Mouse (Mus musculus) frontal cortex, adult (tissue): ENCODE measurements around the gene Taok3.

Experiments used
- ATAC-seq: cut with Nextera tagmentation; 2 replicates; pipeline ENCODE4 v1.9.2; 2017; ENCODE audit warnings: mild to moderate bottlenecking, moderate library complexity, mixed read lengths; ENCODE audit not compliant: low TSS enrichment

Taok3 gene

GRCm38 (mm10) chr5:117117241-117117640 is 2.7 kb upstream of the Taok3 start:
- no peak for ATAC-seq

DNA sequence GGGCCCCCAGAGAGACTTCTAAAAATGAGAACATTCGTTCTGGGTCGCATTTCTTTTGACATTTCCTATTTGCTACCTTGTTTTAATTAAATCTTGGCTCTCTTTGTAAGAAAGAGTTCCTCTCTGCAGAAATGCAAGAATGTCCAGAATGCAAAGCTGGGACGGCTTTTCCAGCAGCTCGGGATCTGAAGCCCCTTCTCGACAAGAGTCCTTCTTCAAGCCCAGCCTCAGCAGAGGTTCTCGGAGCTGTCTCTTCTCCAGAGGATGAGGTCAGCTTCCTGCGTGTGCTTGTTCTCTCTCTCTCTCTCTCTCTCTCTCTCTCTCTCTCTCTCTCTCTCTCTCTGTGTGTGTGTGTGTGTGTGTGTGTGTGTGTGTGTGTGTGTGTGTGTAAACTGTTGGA is 2.2 kb upstream of the Taok3 start:
- no peak for ATAC-seq

DNA sequence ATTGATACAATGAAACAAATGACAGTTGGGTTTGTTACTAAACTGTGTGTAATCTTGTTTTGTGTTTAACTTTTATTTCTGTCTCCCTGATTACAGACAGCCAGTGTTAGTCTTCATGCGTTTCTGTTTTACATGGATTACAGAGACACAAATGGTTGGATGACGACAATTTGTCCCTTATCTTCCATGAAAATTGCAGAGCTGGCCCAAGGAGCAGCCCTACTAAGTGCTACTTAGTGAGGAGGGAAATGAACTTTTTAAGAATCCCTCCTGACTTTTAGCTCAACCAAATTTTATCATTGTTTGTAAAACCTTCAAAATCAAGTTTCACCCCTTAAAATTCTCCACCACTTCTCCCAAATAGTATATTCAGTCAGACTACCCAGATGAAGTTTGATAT is 1.7 kb upstream of the Taok3 start:
- ATAC-seq: no peak

GRCm38 (mm10) chr5:117118850-117119249 is 1.1 kb upstream of the Taok3 start:
- no peak for ATAC-seq

GRCm38 (mm10) chr5:117120489-117121466 is 849 bp downstream of the Taok3 start:
- peak; percentile 5; the same call in 1 of the 2 replicates for ATAC-seq

- no peak for ATAC-seq
Observed at GRCm38 (mm10) chr5:117121657-117122056, 1.7 kb downstream of the Taok3 start.

GRCm38 (mm10) chr5:117123102-117123501 is 3.2 kb downstream of the Taok3 start:
- ATAC-seq: no peak

- ATAC-seq: no peak
Observed at GRCm38 (mm10) chr5:117123840-117124239, 3.9 kb downstream of the Taok3 start.

- no peak for ATAC-seq
Observed at GRCm38 (mm10) chr5:117125482-117126346, 5.8 kb downstream of the Taok3 start.

- ATAC-seq: no peak
Observed at GRCm38 (mm10) chr5:117127051-117127450, 7.1 kb downstream of the Taok3 start.

DNA sequence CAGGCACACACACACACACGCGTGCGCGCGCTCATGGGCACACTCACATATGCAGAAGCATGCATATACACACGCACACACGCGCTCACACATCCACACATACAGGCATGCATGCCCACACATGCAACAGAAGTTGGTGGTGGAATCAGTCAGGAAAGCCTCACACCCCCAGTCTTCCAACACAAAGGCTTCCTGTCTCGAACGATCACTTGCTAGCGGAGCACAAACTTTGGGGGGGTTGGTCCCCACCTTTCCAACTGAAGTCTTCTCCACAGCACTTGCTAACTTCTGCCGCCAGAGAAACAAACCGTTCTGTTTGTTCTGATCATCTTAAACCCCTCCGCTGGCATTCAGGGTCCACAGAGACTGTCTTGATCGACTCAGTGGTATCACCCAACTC is 10.8 kb downstream of the Taok3 start:
- no peak for ATAC-seq

- no peak for ATAC-seq
Observed at GRCm38 (mm10) chr5:117133446-117134065, 13.6 kb downstream of the Taok3 start.

GRCm38 (mm10) chr5:117134066-117134888 is 14.3 kb downstream of the Taok3 start:
- ATAC-seq: no peak

DNA sequence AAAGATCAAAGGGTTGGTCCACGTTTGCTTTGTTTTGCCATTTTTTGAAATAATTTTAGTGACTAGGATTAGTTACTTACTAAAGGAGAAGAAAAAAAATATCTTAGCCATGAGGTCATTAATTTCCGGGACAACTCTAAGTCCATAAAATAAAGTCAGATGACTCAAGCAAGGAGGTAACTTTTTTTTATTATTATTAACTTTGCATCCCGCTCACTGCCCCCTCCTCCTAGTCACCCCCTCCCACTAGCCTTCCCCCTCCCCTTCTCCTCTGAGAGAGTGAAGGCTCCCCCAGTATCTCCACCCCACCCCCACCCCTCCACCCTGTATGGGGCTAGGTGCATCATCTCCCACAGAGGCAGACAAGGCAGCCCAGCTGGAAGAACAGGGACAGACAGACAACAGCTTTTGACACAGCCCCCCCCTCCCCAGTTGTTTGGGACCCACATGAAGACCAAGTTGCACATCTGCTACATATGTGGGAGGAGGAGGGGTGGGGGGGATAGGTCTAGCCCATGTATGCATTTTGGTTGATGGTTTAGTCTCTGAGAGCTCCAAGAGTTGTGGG is 15.0 kb downstream of the Taok3 start:
- no peak for ATAC-seq

DNA sequence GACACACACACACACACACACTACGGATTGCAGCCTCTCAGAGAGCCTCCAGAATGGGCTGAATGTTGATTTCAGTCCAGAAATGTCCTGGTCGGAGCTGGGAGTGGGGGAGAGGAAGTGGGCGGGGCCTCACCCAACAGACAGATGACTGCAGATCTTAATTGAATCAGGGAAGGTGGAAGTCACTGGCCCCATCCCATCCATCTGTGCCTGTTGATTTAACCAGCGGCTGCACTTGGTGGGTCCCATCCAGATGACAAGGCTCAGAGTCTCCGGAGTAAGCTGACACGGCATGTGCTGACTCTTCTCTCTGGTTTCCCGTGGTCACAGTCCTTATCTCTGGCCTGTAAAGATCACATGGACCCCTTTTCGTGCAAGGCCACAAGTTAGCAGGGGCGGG is 15.9 kb downstream of the Taok3 start:
- ATAC-seq: no peak

DNA sequence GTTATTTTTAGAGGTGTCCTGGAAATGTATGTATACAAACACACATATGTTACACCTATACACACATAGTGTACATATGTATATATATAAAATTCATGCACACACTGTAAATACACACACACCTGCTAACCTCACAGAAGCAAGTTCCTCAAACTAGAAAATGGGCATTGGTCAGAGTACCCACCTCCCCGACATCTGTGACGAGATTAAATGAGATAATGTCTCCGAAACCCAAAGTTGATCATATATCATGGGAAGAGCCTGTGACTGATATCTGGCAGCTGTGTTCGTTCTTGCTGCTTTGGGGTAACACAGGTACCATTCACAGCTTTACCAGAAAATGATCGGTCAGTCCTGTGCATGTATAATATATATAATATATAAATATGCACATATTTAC is 16.6 kb downstream of the Taok3 start:
- no peak for ATAC-seq

- no peak for ATAC-seq
Observed at GRCm38 (mm10) chr5:117137011-117137410, 17.1 kb downstream of the Taok3 start.

- no peak for ATAC-seq
Observed at GRCm38 (mm10) chr5:117137594-117137993, 17.7 kb downstream of the Taok3 start.

DNA sequence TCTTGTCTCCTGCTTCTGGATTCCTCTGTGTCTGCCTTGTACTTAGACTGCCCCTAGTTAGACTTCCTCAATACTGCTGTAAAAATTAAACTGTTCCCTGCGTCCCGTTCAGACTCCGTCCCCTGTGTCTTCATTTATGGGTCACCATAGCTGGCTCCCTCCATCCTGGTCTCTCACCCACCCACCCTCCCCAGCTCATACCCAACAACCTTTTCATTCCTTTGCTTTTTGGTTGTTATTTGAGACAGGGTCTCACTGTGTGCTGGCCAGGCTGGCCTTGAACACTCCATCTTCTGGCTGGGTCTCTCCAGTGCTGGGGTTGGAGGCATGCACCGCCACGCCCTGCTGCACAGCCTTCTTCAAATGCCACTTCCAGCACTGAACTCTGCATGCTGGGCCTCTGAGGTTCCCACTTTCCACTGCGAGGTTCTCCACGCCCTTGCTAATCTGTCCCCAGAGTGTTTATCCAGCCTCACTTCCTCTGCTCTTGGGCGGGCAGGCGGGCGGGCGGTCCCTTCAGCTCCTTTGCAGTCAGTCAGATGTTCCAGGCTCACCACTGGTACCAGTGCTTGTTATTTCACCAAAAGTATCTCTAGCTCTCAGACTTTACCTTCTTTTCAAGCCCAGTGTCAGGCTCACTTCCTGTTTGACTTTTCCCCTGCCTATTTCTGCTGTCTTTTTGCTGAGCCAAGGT is 18.5 kb downstream of the Taok3 start:
- ATAC-seq: no peak

DNA sequence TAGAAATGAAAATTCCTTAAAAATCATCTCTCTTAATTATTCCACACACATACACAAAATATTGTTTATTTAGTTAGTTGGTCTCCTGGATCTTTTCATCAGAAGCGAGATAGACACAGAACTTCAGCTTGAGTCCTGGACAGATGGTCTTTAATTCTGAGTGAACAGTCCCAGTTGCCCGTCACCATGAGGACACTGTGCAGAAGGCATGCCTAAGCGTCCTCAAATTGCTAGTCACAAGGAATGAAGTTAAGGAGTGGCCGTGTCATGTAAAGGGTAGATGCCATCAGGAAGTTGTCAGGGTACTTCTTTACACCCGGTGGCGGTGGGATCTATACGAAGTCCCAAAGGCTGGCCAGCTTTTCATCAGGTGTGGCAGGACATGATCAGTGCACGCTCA is 19.9 kb downstream of the Taok3 start:
- no peak for ATAC-seq
